Mouse (Mus musculus) G1E-ER4 (cell line): Measurements from ENCODE around the gene Rad51b. TPM values are rescaled to one million over a fixed set of nuclear protein-coding genes. Genes with fewer than 3 reads are reported as not detected.

Source experiments
- GATA1 ChIP-seq: IDR thresholded peaks from one replicate; pipeline ENCODE4 v1.8.0; 2012; ENCODE audit warnings: low read length, inconsistent platforms
- polyA plus RNA-seq: library from polyadenylated mRNA; stranded (reverse); fragments of >175 nt; gene quantifications from 2 replicates; pipeline ENCODE4 v1.2.3, GENCODE M21; 2012

Gene Rad51b
- polyA plus RNA-seq, 1 experiment = 0.42 TPM

DNA sequence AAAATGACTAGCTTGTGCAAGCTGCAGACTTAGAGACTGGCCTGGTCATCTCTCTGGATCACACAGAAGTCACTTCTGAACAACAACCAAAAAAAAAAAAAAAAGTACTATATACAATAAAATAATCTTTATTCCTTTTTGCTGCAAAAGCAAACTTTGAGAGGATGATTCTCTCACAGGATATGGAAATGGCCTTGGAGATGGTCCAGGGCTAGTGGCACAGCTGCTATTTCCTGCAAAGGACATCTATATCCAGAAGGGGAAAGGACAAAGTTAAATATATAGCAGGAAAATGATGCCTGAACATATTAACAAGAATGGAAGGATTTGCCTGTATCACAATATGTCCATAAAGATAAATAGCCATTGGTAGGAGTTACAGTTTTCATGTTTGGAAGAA is 429.9 kb downstream of the Rad51b start:
- no peak for TF ChIP-seq GATA1

DNA sequence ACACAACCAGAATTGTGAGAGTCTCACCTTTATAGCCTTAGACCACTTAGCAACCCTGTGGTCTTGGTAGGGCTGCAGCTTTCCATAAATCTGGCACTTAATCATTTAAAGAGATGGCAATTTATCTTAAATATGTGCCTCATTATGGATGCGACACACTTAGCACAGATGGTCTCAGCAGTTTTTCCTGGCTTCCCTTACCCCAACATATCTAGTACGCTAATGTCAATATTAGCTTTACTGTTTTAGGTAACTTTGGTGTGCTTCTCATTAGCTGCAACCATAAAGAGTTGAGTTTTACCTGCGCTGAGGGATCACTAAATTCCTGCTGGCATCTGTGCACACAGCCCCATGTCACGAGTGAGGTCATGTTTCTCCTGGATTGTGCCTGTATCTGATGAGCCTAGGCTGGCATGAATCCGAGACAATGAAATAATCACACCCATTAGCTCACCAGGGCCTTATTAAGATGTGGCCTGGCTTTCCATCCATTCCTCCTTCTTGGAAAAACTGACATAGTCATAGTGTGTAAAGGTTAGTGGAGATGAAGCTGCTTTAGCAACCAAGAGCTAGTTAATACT is 432.9 kb downstream of the Rad51b start:
- TF ChIP-seq GATA1 = no peak

- TF ChIP-seq GATA1 = no peak
These were observed 434.8 kb downstream of the Rad51b start for GRCm38 (mm10) chr12:79731905-79732304.

- TF ChIP-seq GATA1 = peak; percentile 46
These were observed 435.5 kb downstream of the Rad51b start for GRCm38 (mm10) chr12:79732355-79733115.

DNA sequence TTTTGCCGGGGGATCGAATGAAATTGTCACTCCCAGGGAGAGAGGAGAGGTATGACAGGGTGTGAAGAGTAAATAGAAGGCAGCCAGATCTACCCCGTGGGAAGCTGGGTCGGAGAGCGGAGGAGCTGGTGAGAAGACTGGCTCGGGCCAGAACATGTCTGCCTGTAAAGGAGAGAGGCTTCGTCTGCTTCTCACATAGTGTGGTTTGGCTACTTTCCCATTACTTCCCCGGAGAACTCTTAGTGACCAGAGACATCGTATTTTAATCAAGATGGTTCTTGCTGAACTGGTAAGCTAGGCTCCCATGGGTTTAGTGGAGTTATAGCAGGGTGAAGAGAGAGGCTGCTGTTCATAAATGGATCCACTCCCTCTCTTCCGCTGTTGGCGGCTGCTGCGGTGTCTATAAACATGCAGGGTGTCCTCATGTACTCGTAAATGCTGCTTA is 438.3 kb downstream of the Rad51b start:
- no peak for TF ChIP-seq GATA1

DNA sequence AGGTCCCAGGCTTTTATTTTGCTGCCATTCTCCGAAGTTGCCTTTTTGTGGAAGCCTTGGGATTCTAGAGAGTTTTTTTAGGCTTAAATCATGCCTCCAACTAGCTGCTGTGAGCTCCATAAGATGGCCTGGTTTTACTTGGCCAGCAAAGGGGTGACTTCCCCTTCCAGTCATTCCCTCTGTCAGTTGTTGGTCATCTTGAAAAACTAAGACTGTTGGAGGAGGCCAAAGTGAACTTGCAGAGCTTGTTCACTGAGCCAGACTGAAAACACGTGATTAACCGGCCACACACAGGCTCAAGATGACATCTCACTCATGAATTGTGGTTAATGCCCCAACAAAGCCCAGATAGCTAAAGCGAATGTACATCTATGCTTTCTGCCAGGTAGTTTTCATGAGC is 438.8 kb downstream of the Rad51b start:
- TF ChIP-seq GATA1 = no peak

DNA sequence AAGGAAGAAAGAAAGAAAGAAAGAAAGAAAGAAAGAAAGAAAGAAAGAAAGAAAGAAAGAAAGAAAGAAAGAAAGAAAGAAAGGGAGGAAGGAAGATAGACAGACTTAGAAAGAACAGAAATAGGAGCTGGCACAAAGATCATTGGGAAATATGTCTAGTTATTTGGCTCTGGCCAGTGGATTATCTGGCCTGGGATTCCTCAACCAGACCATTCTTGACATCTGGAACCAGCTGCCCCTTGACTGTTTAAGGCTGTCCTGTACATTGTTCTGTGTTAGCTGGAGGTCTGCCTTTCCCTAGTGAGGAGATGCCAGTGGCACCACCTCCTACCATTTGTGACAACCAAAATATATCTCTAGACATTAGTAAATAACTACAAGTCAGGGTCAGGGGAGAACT is 441.6 kb downstream of the Rad51b start:
- no peak for TF ChIP-seq GATA1

GRCm38 (mm10) chr12:79739918-79740639 is 443.0 kb downstream of the Rad51b start:
- no peak for TF ChIP-seq GATA1

GRCm38 (mm10) chr12:79742211-79742610 is 445.1 kb downstream of the Rad51b start:
- TF ChIP-seq GATA1 = no peak

- TF ChIP-seq GATA1 = no peak
These were observed 447.0 kb downstream of the Rad51b start for GRCm38 (mm10) chr12:79744131-79744530.

DNA sequence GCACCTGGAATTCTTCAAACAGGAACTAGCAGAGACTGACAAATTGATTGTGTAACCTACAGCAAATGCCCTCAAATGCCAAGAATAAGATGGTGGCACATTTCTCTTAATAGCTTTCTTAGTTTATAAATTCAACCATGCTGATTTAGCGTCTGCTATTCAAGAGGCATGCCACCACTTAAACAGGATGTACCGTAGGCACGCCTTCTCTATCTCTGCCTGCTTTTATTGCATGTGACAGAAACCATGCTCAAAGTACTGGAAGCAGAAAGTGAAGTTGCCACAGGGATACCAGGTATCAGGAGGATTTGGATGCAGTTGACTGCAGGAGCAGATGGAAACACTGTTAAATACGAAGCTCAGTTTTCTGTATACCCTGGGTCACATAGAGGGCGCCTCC is 448.1 kb downstream of the Rad51b start:
- TF ChIP-seq GATA1 = no peak

DNA sequence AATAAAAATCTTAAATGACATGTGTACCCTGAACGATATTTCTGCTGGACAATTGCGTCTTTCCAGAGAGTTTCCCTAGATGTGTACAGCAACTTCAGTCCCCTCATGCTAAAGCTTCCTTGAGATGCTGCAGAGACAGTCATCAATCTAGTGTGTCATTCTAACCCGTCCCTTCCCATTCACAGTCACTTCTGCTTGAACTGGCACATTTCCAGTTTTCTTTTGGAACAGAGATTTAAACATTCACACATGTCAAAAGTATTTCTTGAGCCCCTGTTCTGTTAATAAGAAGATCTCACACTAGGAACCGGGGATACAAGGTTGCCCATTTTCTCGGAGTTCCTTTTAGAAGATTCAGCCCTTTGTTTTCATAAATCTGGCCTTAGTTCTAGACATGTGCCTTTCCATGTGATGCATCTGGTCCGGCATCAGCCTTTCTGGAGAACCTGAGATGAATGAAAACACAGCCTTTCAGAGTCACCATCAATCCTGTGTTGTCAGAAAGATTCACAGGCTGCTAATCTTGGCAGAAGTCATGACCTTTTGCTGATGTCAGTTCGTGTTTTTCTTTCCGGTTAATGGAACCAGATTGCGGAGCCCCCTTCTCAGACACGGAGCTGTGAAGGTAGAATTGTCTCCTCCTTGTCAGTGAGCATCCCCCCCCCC is 448.9 kb downstream of the Rad51b start:
- no peak for TF ChIP-seq GATA1

DNA sequence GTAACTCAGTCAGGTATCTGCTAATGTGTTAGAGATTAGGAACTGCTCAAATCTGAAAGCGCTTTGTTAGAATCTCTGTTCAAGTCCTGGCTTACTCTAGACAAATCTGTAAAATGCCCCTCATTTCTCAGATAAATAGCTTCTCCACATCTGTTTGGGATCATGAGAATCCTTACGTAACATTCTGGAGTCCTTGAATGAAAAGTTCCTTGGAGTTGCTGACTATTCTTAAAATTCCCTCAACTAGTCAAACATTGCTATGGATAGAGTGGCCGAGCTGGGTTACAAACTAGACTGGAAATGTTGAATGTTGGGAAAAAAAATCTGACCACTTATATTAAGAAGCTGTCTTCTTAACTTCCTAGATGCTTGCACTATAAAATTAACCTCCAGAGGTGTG is 450.5 kb downstream of the Rad51b start:
- TF ChIP-seq GATA1 = no peak

GRCm38 (mm10) chr12:79748862-79749261 is 451.8 kb downstream of the Rad51b start:
- no peak for TF ChIP-seq GATA1

GRCm38 (mm10) chr12:79750253-79751125 is 453.4 kb downstream of the Rad51b start:
- no peak for TF ChIP-seq GATA1
